Mouse (Mus musculus) thymus, adult 2 months (tissue): ENCODE results near the gene Lrtm2.

Source experiments
- CTCF ChIP-seq: fragments of 200-500 bp; IDR thresholded peaks from 2 replicates; pipeline ENCODE4 v1.5.1; 2012; ENCODE audit warnings: mild to moderate bottlenecking, control low read depth, low read length, moderate library complexity, borderline replicate concordance; ENCODE audit not compliant: control insufficient read depth, poor library complexity, insufficient read depth; ENCODE audit errors: extremely low read depth
- POLR2A ChIP-seq: fragments of 200-500 bp; IDR thresholded peaks from 2 replicates; pipeline ENCODE4 v1.6.1; 2012; ENCODE audit warnings: mild to moderate bottlenecking, low read length, control low read depth, moderate library complexity; ENCODE audit not compliant: control insufficient read depth, poor library complexity, insufficient read depth; ENCODE audit errors: extremely low read depth

DNA sequence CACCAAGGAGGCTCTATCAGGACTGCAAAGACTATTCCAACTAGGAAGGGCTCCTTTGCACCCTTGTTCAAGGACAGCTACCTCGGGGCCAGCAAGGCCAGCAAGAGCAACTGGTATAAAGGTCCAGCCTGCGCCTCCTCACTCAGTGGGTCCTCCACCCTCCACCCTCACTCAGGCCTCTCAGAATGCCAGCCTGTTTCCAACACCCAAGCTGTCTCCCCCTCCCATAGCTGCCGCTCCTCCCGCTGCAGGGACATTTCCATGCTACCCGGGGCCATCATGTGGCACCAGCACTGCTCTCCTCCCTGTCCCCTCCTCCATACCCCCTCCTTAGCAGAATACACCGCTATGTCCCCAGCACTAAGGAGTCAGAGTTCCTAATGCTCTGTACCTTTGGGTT is 630 bp downstream of the Lrtm2 start:
- TF ChIP-seq CTCF: no peak
- no peak for TF ChIP-seq POLR2A
